Mouse (Mus musculus) small intestine, adult 2 months (tissue): ENCODE results near the gene Snupn.

ENCODE experiments used
- CTCF ChIP-seq: fragments of 200-500 bp; IDR thresholded peaks from 2 replicates; pipeline ENCODE4 v1.5.1; 2012; ENCODE audit warnings: low read depth, mild to moderate bottlenecking, control low read depth, inconsistent platforms, low read length, moderate library complexity, mixed read lengths; ENCODE audit not compliant: insufficient replicate concordance, insufficient read length; ENCODE audit errors: extremely low read depth
- POLR2A ChIP-seq: fragments of 200-500 bp; IDR thresholded peaks from 2 replicates; pipeline ENCODE4 v1.6.1; 2012; ENCODE audit warnings: low read depth, mild to moderate bottlenecking, control low read depth, inconsistent platforms, low read length, moderate library complexity

DNA sequence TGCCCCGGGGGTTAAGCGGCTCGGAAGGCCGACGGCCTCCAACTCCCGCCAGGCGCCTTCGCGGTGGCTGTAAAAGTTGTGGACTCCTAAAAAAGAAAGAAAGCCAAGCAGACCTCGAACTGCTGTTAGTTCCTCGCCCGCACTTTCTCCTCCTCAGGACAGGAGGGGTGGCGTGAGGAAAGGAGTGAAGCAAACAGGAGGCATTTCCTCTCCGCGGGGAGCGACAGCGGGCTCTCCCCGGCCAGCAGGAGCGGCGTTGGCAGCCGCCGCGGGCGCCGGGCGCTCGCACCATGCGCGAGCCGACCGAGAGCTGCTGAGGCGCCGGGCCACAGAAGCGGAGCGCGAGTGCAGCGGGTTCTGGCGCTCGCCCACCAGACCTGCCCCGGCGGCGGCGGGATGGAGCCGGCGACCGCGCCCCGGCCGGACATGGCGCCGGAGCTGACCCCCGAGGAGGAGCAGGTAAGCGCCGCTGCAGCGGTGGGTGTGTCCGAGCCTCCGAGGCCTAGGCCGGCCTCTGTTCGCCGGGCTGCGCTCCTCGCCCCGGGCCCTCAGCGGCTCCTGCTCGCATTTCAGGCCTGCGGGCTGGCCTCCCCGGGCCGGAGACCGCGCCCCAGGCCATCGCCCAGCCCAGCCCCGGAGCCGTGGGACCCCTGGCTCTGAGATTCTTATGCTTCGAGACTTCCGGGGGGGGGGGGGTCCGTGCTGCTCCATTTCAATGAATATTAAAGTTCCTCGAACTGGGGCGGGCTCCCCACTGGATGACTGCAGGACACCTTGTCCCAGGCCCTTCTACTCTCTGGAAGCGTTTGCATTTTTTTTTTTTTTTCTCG is 44.7 kb downstream of the Snupn start:
- TF ChIP-seq CTCF: no peak
- TF ChIP-seq POLR2A: peak; percentile 9; the same call in 1 of the 2 replicates
